Mouse (Mus musculus) olfactory bulb, adult 2 months (tissue): ENCODE results near the gene Col4a2.

Source experiments
- CTCF ChIP-seq: fragments of 200-500 bp; IDR thresholded peaks from 2 replicates; pipeline ENCODE4 v1.5.1; 2012; ENCODE audit warnings: low read depth, mild to moderate bottlenecking, low read length, moderate library complexity; ENCODE audit not compliant: insufficient read depth
- POLR2A ChIP-seq: fragments of 200-500 bp; IDR thresholded peaks from 2 replicates; pipeline ENCODE4 v1.6.1; 2012; ENCODE audit warnings: mild to moderate bottlenecking, low read depth, low read length, moderate library complexity; ENCODE audit not compliant: insufficient read depth

DNA sequence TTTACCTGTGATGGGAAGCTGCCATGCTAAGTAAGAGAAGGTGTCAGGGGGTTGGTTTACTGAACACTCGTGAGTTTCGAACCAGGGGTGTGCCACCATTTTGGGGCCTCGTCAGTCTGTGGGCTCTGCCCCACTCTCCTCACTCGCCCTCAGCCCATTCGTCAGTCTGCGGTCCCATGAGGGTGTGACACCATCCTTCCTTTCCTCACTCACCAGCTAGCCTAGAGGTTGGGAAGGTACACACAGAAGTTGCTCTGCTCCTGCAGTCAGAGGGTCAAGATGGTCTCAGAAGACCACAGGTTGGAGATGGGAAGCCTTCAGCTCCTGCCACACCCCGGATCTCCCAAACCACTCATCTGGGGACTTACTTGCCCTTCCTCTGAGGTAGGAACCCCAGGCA, 68.9 kb downstream of the Col4a2 start:
- TF ChIP-seq POLR2A (no peak), CTCF (no peak)
